Mouse (Mus musculus): ENCODE results near the gene Pxk.

- TF ChIP-seq CTCF (IDR thresholded peaks at IDR 0.05; ENCODE audit: low read depth), result no peak
- no peak for TF ChIP-seq EP300 (IDR thresholded peaks at IDR 0.05; ENCODE audit: low read depth)
These were observed 94.7 kb downstream of the Pxk start for GRCm38 (mm10) chr14:8192727-8193126.

Data from liver, postnatal 0 days (tissue).